Mouse (Mus musculus): ENCODE measurements at regions not wholly inside any gene's neighbourhood (a gene's known extent, or its start where the extent isn't known, plus 50 kb on each side); places are given as distances from the start of the nearest gene placed in this dataset.

GRCm38 (mm10) chr7:68945886-68946863 lies 197.1 kb upstream of the Arrdc4 start:
- no peak for DNase-seq (ENCODE audit: low spot score in 2 of 2)

GRCm38 (mm10) chr7:68930627-68931334 lies 181.7 kb upstream of the Arrdc4 start:
- DNase-seq (ENCODE audit: low spot score in 2 of 2), result no peak

- DNase-seq (ENCODE audit: low spot score in 2 of 2), result no peak
These were observed 180.6 kb upstream of the Arrdc4 start for GRCm38 (mm10) chr7:68929669-68930068.

GRCm38 (mm10) chr7:68925640-68926039 lies 176.6 kb upstream of the Arrdc4 start:
- no peak for DNase-seq (ENCODE audit: low spot score in 2 of 2)

- no peak for DNase-seq (ENCODE audit: low spot score in 2 of 2)
These were observed 169.8 kb upstream of the Arrdc4 start for GRCm38 (mm10) chr7:68918632-68919435.

- no peak for DNase-seq (ENCODE audit: low spot score in 2 of 2)
These were observed 168.8 kb upstream of the Arrdc4 start for GRCm38 (mm10) chr7:68917876-68918200.

- DNase-seq (ENCODE audit: low spot score in 2 of 2), result no peak
These were observed 168.3 kb upstream of the Arrdc4 start for GRCm38 (mm10) chr7:68917137-68917875.

- DNase-seq (ENCODE audit: low spot score in 2 of 2), result no peak
These were observed 166.9 kb upstream of the Arrdc4 start for GRCm38 (mm10) chr7:68915976-68916375.

- no peak for DNase-seq (ENCODE audit: low spot score in 2 of 2)
These were observed 165.3 kb upstream of the Arrdc4 start for GRCm38 (mm10) chr7:68914344-68914743.

GRCm38 (mm10) chr7:68911989-68912655 lies 163.1 kb upstream of the Arrdc4 start:
- no peak for DNase-seq (ENCODE audit: low spot score in 2 of 2)

GRCm38 (mm10) chr7:68911562-68911961 lies 162.5 kb upstream of the Arrdc4 start:
- DNase-seq (ENCODE audit: low spot score in 2 of 2), result no peak

GRCm38 (mm10) chr7:68909694-68910093 lies 160.7 kb upstream of the Arrdc4 start:
- DNase-seq (ENCODE audit: low spot score in 2 of 2), result no peak

- DNase-seq (ENCODE audit: low spot score in 2 of 2), result no peak
These were observed 159.4 kb upstream of the Arrdc4 start for GRCm38 (mm10) chr7:68908401-68908834.

GRCm38 (mm10) chr7:68907867-68908266 lies 158.8 kb upstream of the Arrdc4 start:
- no peak for DNase-seq (ENCODE audit: low spot score in 2 of 2)

- no peak for DNase-seq (ENCODE audit: low spot score in 2 of 2)
These were observed 157.8 kb upstream of the Arrdc4 start for GRCm38 (mm10) chr7:68906771-68907395.

- no peak for DNase-seq (ENCODE audit: low spot score in 2 of 2)
These were observed 156.8 kb upstream of the Arrdc4 start for GRCm38 (mm10) chr7:68905793-68906192.

GRCm38 (mm10) chr7:68886173-68886572 lies 137.1 kb upstream of the Arrdc4 start:
- DNase-seq (ENCODE audit: low spot score in 2 of 2), result no peak

GRCm38 (mm10) chr7:68873008-68873407 lies 124.0 kb upstream of the Arrdc4 start:
- no peak for DNase-seq (ENCODE audit: low spot score in 2 of 2)

GRCm38 (mm10) chr7:68864322-68865031 lies 115.4 kb upstream of the Arrdc4 start:
- DNase-seq (ENCODE audit: low spot score in 2 of 2), result no peak

Data from spleen, postnatal 10 days (tissue).